Mouse (Mus musculus) bone marrow, adult 2 months (tissue): ENCODE results near the gene Acyp2. TPM values are rescaled to one million over a fixed set of nuclear protein-coding genes. Genes with fewer than 3 reads are reported as not detected.

ENCODE experiments used
- H3K27ac ChIP-seq: fragments of 200-500 bp; 2 replicates; pipeline ENCODE4 v1.5.1; 2012; ENCODE audit warnings: low read depth, mild to moderate bottlenecking, control low read depth, inconsistent platforms, low read length; ENCODE audit not compliant: control insufficient read depth, poor library complexity, insufficient read depth
- H3K4me1 ChIP-seq: fragments of 200-500 bp; 2 replicates; pipeline ENCODE4 v1.6.1; 2011; ENCODE audit warnings: low read length; ENCODE audit not compliant: control insufficient read depth, insufficient read depth
- H3K4me3 ChIP-seq: fragments of 200-500 bp; replicated peaks from 2 replicates; pipeline ENCODE3; 2011; ENCODE audit warnings: mild to moderate bottlenecking, low read depth, low read length, control low read depth; ENCODE audit not compliant: control insufficient read depth
- CTCF ChIP-seq: fragments of 200-500 bp; IDR thresholded peaks from 2 replicates; pipeline ENCODE4 v1.5.1; 2011; ENCODE audit warnings: low read length, control low read depth; ENCODE audit not compliant: control insufficient read depth, insufficient read depth
- POLR2A ChIP-seq: fragments of 200-500 bp; IDR thresholded peaks from 2 replicates; pipeline ENCODE4 v1.6.1; 2011; ENCODE audit warnings: low read depth, mild to moderate bottlenecking, control low read depth, low read length, borderline replicate concordance; ENCODE audit not compliant: control insufficient read depth
- WGBS: fragments of 180-500 bp; shearing (Covaris S2); methylation state at CpG from one replicate; pipeline ENCODE4 v1.1.7; 2018; 5-methylcytosine and 5-hydroxymethylcytosine counted together
- polyA plus RNA-seq: library from polyadenylated mRNA; stranded (reverse); fragments of >200 nt; gene quantifications from 2 replicates; pipeline ENCODE4 v1.2.4, GENCODE M21; 2011; ENCODE audit warnings: low replicate concordance; ENCODE audit not compliant: missing spikeins, insufficient read depth, insufficient read length

Acyp2 gene
- polyA plus RNA-seq, 1 experiment, result 2.4 TPM

DNA sequence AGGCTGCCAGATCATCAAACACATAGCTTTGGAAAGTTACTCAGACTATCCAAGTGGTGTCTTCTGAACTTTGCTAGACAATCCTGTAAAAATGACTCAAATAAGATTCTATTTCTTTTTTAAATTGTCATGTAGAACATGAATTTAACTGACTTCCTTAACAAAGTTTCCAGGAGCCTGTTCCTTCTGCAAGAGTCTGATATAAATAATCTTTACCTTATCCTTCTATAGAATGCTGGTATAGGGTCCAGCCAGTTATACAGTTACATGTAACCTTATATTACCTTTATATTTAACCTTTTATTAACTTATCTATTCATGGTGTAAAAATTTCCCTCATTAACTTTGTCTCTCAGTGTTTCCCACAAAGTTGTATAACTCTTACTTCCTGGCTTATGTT is 36.7 kb downstream of the Acyp2 start:
- Histone ChIP-seq H3K4me1 (no peaks in the 10 kb centered on the region), H3K27ac (no peak overlapping the region), H3K4me3 (no peak overlapping the region)
- no peak for TF ChIP-seq POLR2A
- TF ChIP-seq CTCF, result no peak

DNA sequence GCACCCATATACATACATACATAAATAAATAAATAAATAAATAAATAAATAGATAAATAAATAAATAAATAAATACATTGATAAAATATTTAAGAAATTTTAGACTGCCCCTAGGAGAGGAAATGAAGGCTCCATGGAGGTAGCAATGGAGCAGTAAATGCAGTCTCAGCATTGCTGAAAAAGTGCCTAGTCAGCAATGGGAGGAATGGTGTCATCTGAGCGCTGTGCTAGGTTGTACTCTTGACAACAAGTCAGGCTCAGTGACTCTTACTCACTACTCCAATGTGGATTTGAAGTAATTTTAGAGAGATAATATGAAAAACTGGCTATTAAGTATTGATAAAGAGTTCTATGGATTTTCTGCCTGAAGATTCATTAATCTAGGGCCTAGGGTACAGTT is 40.1 kb downstream of the Acyp2 start:
- TF ChIP-seq CTCF (no peak), POLR2A (no peak)
- H3K4me3 ChIP-seq, result no peak overlapping the region
- no peaks in the 10 kb centered on the region for H3K4me1 ChIP-seq
- 88% methylated on average over 1 of the region's 1 CpGs for WGBS
- no peak overlapping the region for H3K27ac ChIP-seq

DNA sequence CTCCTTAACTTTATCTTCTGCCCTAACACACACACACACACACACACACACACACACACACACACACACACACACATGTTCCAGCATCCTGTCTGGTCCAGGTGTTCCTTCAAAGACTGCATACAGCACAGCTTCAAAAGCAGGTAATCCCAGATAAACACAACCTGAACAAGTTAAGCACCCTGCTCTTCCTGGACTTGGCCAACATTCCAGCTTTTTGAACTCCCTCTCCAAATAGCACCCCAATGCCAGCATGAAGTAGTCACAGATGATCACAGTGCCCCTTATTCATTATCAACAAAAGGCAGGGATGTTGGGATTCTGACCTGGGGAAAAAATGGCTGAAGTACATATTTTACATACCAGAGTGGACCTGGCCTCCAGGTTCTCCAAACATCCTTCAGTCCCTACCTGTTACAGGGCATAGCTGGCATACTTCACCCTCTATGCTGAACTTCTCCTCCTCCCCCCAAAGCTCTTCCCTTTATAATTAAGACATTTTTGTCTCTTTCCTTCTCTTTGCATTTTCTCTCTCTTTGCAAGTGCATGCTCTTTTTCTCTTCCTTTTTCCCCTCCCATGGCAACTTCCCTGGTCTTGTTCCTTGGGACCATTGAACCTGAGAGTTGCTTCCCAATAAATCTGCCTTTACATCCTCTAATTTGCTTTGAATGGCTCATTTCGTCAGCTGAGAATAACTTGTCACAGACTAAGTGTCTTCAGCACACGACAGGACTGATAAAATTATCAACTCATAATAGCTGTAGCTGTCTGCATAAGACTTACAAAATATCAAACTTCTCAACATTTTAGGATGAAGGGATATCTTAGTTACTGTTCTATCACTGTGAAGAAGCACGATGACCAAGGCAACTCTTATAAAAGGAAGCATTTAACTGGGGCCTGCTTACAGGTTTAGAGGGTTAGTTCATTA is 41.5 kb downstream of the Acyp2 start:
- TF ChIP-seq POLR2A, result no peak
- no peak for TF ChIP-seq CTCF
- no peak overlapping the region for H3K4me3 ChIP-seq
- WGBS, result 76% methylated on average over 3 of the region's 3 CpGs

DNA sequence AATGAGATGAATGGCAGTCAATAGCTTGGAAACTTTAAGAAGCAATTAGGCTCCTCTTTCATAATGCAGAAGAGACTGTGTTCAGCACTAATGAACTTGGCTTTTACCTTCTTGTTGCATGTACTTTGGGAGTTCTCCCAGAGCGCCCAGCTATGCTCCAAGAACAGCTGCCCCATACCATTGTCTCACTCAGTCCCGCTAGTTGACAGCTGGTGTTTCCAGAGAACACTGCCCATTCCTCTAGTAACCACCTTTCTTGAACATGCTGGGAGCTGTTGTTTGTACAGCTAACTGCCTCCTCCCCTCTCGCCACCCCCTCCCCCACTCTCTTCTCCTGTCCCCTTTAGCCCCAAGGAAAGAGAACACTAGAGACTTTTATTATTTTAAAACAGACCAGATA is 52.1 kb downstream of the Acyp2 start:
- Histone ChIP-seq H3K4me3 (no peak overlapping the region), H3K27ac (no peak overlapping the region), H3K4me1 (no peaks in the 10 kb centered on the region)
- TF ChIP-seq POLR2A (no peak), CTCF (no peak)
- 79% methylated on average over 3 of the region's 3 CpGs for WGBS

More for the DNA sequence above, 41.5 kb downstream of the Acyp2 start:
- H3K27ac ChIP-seq, result no peak overlapping the region
- no peaks in the 10 kb centered on the region for H3K4me1 ChIP-seq

DNA sequence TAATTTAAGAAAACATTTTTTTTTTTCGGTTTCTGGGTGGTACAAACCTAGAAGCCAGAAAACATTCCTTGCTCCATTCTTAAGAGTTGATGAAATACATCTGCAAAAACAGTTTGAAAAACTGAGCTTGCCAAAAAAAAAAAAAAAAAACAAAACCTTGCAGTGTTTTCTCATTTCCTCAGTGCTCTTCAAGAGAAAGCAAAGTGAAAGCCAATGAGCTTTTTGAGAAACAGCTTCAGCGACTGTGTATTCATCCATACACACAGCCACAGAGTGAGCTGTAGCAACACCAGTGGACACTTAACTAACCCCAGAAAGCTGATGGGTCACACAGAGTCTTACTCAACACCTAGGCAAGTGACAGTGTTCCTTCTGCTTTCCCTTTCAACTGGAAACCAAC is 69.4 kb downstream of the Acyp2 start:
- TF ChIP-seq CTCF (no peak), POLR2A (no peak)
- no peak overlapping the region for H3K4me3 ChIP-seq
- no peaks in the 10 kb centered on the region for H3K4me1 ChIP-seq
- WGBS, result 76% methylated on average over 2 of the region's 2 CpGs
- H3K27ac ChIP-seq, result no peak overlapping the region

DNA sequence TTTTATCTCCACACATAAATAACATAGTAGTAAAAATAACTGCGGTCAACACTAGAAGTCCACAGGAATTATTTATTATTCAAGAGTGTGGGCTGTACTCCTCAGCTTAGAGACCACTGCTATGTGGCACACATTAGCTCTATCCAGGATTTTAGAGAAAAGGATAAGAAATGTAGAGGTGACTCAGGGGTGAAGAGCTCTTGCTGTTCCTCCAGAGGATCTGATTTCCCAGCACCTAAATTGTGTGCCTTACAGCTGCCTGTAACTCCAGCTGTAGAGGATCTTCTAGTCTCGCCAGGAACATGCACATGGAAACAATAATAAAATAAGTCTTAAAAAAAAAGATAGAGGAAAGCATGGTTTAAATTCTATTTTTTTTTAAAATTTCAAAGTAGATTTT is 70.5 kb downstream of the Acyp2 start:
- no peak overlapping the region for H3K27ac ChIP-seq
- no peaks in the 10 kb centered on the region for H3K4me1 ChIP-seq
- TF ChIP-seq CTCF (no peak), POLR2A (no peak)
- WGBS, result 81% methylated on average over 2 of the region's 2 CpGs
- no peak overlapping the region for H3K4me3 ChIP-seq

DNA sequence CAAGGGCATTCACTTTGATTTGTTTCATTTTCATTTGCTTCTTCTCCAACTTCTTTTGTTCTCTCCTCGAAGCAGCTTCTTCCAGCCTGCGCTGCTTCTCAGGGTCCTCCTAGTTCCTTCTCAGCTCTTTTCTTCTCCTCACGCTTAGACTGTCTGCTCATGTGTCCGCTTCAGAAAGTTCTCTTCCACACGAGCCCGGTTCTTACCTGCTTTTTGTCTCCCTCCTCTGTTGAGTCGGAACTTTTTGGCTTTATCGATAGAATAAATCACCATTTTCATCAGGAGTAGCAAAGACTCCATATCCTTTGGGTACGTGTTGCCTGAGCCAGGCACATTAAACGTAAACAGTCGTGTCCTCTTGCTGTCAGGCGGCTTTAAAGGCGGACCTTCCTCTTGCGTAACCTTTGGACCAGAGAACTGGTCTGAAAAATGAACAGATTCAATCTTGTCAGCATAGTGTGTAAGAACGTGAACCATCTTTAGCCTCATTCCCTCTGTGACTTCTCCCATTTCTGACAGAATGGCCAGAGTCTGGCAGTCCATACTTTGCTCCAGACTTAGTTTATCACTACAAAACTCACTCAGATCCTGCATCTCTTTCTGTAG is 76.5 kb downstream of the Acyp2 start:
- TF ChIP-seq CTCF (no peak), POLR2A (no peak)
- Histone ChIP-seq H3K27ac (no peak overlapping the region), H3K4me1 (no peaks in the 10 kb centered on the region), H3K4me3 (no peak overlapping the region)
- WGBS, result 85% methylated on average over 15 of the region's 15 CpGs

DNA sequence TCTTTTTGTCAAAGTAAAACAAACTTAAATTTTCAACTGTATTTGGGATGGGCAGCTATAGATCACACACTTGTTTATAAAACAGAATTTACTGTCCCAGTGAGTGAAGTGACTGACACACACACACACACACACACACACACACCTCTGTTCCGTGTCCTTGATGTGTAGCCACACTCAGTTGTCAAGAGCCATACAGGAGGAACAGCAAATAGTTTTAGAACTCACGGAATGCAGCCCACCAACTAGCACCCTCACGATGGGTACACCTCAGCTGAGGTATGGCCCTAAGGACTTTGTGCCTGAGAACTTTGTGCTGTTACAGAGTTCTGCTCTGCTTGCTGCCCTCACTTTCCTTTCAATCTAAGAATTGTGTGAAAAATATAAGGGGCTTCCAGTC is 78.8 kb downstream of the Acyp2 start:
- Histone ChIP-seq H3K4me3 (no peak overlapping the region), H3K4me1 (no peaks in the 10 kb centered on the region), H3K27ac (no peak overlapping the region)
- 86% methylated on average over 3 of the region's 3 CpGs for WGBS
- no peak for TF ChIP-seq CTCF
